Mouse (Mus musculus) 3134 (cell line): ENCODE measurements at regions not wholly inside any gene's neighbourhood (a gene's known extent, or its start where the extent isn't known, plus 50 kb on each side); places are given as distances from the start of the nearest gene placed in this dataset.

Experiments used
- DNase-seq: peaks from one replicate; pipeline ENCODE4 v3.0.0-alpha.2; 2011; ENCODE audit warnings: low spot score; ENCODE audit not compliant: insufficient read length; ENCODE audit errors: extremely low read depth

DNA sequence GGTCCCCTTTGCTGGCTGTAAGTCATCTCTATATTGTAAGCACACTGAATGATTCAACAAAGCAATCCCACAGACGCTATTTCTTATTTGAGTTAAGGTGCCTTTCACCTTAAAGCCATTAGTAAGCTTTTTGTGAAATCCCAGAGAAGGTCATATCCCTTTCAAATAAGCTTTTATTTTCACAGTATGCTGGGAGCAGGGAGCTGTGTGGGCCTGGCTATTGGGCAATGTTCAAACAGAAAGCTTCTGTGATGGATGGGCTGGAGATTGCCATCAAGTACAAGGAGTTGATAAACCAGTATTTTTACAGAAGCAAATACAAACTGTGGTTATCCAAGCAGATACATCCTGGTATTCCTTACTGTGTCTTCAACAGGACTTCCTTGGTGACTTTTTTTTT lies 1389.0 kb downstream of the Gsdmc2 start:
- DNase-seq = no peak

DNA sequence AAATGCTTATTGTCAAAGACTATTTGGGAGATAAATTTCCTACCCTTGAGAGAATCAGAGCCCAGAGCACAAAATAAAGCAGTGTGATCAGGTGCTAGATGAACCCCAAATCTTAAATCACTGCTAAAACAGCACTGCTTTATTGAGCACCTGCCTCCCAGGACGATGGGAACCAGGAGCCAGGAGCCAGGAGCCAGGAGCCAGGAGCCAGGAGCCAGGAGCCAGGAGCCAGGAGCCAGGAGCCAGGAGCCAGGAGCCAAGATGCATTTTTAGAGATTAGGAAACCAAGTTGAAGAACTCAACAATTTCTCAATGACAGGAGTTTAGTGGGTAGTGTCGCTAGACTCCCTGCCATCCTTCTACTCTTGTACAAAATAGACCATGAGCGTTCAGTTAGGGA lies 1396.9 kb downstream of the Gsdmc2 start:
- no peak for DNase-seq

DNA sequence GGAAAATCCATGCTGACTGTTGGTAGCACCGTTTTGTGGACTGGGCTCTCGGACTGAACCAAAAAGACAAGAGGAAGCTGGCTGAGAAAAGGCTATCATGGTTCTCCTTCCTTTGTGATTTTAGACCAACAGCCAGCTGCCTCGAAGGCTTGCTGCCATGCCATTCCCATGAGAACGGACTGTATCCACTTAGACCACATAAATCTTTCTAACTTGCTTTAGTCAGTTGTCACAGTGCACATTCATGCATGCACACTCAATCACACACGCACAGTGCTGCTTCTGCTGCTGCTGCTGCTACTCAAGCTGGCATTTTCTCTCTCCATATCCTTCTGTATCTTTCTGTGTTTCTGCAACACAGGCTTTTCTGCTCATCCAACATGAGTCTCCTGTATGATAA lies 1405.8 kb downstream of the Gsdmc2 start:
- DNase-seq = no peak

DNA sequence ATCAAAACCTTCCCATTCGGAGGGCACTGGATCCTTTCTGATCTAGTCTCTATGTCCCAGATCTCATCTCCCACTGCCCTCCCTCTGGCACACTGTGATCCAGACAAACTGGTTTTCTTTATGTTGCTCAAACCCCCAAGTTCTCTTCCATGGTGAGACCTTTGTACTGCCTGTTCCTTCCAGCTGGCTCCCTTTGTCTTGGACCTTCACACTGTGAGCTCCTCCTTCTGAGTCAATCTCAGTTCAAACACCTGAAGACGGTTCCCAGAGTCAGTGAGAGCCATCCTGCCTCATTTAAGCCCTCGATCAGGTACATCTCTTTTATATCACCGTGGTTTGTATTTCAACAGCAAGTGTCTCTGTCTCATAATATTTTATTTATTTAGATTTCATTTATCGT lies 1408.3 kb downstream of the Gsdmc2 start:
- DNase-seq = no peak

DNA sequence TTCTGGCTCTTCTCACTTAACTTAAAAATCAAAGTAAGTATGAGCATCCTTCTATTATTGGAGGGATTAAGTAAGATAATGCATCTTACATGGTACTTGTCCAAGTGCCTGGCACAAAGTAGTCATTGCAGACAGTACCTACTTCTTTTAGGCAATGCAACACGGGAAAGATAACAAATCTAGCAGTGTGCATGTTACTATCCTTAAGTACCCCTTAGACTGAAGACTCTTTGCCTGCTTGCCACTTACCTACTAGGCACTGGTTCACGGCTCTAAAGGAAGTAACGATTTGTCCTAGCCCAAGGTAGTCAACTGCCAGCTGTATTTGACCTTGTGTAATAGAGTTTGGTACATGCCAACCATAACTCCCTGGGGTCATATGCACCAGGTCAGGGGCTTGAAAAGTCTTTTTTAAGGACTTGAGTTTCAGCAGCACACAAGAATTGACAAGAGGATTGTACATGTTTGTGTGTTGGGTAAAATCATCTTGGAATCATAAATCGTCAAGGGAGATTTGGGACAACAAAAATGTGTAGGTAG lies 1409.8 kb downstream of the Gsdmc2 start:
- no peak for DNase-seq

DNA sequence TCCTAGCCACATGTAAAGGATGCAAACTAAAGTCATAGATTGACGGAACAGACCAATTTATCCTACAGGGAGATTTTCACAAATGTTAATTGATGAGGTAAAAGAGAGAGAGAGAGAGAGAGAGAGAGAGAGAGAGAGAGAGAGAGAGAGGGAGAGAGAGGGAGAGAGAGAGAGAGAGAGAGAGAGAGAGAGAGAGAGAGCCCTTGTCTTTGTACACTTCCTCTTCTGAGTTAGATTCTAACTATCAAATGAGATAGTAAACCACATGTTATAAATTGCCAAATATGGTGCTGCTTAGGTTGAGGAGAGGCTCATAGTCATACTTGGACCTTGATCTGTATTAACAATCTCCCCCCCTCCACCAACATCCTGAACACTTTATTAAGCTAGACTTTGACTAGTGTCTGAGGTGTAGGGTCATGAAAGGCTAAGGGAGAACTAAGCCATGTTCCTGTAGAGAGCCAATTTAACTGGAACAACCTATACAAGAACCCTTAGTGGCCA lies 1412.2 kb downstream of the Gsdmc2 start:
- DNase-seq = no peak

DNA sequence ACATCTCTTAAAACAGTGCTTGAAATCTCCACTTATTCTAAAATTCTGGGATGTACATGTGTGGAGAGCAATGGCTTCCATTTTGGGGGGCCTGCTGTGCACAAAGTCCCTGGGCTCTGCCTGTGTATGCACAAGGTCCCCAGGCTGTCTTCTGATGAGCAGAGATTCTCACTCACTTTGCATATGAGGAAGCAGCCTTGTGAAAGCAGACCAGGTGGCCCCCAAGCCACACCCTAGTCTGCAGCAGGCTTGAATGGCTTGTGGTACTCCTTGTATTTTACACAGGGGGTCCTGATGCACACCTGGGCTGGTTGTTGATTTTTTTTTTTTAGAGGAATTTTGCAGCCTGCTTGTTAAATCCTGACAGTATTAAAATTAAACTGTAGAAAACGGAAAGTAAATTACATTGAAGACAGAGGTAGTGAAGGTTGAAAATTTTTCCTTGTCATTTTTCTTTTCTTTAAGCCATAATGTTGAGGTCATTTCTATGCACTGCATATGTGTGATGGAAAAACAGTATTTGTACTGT lies 1413.8 kb downstream of the Gsdmc2 start:
- no peak for DNase-seq

DNA sequence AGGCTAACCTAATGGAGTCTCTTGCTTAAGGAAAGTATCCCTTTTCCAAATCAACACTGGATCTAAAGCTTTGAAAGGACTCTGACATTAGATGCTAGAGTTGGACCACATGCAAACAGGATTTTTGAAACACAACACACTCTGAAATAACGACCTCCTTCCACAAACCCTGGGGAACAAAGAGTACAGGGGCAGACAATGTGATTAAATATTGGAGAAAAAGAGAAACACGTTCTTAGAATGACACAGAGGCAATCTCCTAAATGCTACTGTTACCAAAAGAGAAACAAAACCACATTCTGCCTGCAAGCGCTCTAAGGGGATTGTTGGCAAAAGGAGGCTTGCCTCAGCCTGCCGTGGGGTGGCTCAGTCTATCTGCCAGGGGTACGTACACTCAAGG lies 1422.0 kb downstream of the Gsdmc2 start:
- no peak for DNase-seq

DNA sequence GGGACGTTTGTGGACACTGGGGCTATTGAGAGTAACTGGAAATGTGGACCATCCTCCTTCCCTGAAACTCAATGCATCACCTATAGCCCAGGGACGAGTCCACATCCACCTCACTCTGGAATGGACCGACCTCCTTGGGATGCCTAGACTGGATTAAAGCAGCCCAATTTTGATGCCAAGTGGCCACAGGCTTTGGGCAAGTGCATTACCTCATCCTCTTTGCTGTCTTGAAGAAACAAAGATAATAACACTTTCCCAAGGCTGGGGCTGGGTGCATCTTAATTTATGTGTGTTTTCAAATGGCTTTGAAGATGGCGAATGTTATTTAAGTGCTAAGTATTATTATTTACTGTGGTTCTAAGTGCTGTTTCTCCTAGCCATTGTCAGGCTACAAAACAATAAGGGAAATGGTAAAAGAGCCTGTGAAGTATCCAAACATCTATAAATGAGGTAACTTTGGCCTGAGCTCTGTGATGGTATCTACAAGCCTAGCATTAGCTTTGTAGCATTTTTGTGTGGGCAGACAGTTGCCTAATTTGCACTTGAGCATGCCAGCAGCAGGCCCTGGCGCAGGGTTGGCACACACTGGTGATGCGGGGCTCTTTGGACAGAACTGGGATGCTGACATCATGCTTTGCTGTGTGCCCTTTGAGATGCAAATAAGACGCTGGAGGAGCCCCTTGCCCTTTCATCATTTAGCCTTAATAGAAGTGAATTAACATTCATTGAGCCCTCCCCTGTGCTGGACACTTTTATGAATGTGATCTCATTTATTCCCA lies 1423.7 kb downstream of the Gsdmc2 start:
- no peak for DNase-seq

DNA sequence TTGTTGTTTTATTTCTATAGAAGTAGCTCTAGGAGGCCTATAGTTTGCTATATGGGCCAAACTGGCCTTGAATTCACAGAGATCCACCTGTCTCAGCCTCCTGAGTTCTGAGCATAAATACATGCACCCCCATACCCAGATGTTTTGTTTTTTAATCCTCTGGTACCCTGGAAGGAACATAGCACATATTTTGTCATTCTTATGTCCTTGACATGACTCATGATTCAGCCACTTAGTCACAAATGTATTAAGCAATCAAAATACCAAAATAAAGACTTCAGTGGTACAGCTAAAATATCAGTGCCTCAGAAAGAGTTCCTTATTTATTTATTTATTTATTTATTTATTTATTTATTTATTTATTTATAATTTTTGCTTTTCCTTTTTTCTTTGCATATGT lies 1428.3 kb downstream of the Gsdmc2 start:
- peak; percentile 39 for DNase-seq

DNA sequence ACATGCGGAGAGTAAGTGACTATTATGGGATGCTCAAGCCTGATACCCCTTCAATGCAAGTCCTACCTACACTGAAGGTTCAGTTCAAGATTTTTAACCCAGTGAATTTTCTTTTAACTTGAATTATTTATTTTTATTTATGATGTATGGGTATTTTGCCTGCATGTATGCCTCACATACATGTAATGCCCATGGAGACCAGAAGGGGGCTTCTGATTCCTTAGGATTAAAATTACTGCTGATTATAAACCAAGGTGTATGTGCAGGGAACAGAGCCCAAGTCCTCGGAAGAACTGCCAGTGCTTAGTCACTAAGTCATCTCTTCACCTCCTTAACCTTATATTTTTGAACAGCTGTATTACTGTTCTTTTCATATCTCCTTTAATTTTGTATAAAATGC lies 1431.3 kb downstream of the Gsdmc2 start:
- DNase-seq = no peak

DNA sequence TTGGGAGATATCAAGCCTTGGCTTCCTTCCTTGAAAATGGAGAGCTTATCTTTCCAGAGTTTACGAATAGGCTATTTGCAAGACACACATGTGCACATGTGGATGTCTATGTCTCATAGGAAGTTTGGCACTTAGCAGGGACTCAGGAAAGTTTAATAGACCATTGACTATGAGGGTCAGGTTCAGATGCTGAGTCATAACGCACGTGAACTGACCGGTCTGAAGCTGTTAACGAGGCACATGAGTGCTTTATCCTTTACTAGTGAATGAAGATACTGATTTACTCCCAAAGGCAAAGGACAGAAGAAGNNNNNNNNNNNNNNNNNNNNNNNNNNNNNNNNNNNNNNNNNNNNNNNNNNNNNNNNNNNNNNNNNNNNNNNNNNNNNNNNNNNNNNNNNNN lies 1442.8 kb downstream of the Gsdmc2 start:
- DNase-seq = no peak

DNA sequence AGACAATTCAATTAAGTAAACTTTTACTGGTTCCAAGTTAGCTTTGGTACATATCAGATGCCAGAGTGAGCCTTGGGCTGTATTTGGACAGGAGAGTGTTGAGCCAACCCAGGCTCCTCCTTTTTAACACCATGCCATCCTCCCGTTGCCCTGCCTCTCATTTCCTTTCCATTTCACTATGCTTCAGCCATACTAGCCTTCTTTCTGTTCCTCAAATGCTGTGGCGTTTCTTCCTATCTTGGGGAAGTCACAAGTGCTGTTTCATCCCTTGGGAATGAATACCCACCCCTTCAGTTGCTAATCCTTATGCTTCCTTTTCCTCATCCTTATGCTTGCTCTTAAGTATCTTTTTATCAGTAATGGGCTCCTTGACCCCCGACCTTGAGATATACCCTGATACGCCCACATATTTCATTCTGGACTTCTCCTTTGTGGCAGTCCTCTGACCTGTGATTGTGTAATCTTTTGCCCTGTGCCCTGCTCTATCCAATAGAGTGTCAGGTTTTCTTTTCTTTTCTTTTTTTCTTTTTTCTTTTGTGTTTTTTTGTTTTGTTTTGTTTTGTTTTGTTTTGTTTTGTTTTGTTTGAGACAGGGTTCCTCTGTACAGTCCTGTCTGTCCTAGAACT lies 1443.9 kb downstream of the Gsdmc2 start:
- DNase-seq = no peak

DNA sequence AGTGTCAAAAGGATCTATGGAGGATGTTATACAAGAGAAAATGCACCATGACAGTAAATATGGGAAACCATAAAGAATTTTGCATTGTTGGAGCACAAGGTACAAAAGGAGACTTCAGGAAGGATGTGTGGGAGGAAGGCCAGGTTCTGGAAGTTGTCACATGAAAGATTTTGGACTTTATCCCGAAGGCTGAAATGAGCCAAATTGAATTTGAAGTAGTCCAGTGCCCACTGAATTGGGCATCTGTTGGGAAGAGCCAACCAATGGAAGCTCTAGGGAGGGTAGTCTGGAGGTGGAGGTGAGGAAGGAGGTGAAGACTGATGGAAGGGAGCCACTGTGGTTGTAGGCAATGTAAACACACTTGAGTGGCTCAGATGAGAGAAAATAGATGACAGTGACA lies 1445.6 kb downstream of the Gsdmc2 start:
- no peak for DNase-seq

DNA sequence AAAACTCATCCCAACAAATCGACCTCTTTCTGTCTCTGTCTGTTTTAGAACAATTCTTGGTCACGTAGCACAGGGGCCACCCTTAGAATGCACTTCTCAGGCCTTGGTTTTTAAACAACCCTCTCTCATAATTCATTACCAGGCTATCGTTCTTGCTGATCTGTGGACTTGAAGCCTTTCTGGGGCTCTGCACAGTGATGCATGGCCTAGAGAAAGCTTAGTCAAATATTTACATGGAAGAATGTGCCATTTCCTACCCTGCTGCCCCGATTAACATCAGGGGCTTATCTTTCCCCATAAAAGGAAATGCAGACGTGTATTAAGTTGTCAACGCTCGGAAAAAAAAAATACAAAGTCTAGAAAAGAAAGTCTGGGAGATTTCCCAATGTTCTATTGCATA lies 1448.0 kb downstream of the Gsdmc2 start:
- no peak for DNase-seq

DNA sequence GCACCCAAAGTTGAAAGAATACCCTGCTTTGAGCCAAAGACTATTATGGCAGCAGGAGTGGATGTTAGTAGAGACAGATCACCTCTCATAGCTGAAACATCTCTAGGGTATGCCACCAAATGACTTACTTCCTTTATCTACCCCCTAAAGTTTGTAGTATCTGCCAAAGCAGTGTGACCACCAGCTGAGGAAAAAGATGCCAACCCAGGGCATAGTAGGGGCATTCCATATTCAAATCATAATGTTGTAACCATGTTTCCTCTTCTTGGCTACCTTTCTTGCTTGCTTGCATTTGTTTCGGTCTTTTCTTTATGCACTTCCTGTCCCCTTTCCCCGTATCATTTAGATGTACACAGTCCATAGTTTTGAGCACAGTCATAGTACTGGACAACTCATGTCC lies 1449.6 kb downstream of the Gsdmc2 start:
- no peak for DNase-seq

DNA sequence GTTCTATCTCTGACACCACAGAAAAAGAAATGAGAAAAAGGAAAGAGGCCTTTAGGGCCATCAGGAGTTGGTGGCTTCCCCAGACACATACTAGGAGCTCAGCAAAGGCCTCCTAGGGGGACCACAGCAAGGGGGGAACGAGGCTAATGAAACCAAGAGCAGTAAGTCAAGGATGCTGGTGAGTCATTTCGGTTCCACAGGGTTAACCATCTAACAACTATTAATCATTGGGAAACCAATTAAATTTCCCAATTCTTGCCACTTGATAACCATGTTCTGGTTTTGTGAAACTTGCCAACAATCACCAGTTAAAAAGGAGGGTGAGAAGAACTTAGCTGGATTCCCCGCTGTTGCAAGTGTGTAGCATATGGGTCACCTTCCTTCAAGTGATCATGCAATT lies 1451.6 kb downstream of the Gsdmc2 start:
- DNase-seq = peak; percentile 12

DNA sequence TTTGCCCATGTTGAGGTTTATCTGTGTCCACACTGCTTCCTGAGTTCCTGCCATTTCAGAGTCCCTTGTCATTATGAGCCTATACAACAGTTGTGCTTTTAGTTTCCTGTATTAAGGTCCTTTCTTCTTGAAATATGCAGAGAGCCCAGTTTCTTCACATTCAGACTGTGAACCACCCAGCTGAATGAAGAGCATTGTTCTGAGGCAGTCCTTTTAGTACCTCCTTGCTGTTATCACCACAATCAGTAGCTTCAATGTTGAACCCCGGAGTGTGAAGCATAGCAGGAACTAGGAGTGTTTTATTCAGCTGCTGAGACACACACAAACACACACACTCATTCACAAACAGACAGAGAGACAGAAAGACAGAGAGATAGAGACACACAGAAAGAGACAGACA lies 1452.1 kb downstream of the Gsdmc2 start:
- DNase-seq = no peak

DNA sequence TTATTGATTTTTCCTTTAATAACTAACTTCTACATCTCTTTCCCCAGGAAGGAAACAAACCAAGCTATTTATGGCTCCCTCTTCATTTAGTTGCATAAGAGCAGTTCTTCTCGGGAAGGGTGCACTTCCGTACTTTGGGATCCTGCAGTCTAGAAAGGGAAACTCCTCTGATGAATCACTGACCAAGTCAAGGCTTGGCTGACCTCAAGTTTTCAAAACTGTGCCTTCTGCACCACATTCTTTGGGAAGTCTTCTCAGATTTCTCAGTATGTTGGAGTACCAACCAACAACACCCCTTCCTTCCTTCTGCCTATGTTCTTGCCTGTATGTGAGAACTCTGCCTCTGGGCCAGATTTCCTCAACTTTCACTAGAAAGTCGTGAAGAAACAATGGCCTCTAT lies 1452.6 kb downstream of the Gsdmc2 start:
- DNase-seq = peak; percentile 72

DNA sequence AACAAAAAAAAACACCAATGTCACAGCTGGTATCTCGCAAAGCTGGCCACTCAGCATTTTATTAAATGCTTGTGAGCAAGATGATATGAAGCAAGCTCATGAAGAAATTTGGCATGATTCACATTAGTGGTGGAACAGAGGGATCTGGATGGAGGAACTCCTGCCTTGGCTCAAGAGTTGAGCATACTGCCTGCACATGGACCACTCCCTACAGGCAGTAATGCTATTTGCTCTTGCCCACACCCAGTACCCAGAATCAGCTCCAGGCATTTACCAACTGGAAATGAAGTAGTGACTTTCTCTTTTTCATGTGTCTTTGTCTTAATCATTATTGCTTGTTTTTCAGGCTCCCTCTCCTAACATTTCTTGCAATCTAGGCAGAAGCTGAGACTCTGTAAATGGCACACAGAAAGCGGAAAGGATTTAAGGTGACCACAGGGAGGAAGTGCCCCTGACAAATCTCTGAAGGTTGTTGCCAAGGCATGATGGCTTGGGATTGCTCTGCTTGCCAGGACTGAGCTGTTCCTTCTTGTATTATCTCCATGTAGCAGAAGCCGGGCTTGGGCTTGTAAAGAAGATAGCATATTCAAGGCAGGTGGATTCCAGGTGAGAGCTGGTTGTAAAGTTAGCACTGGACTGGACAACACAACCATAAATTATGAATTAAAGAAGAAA lies 1455.4 kb downstream of the Gsdmc2 start:
- no peak for DNase-seq

DNA sequence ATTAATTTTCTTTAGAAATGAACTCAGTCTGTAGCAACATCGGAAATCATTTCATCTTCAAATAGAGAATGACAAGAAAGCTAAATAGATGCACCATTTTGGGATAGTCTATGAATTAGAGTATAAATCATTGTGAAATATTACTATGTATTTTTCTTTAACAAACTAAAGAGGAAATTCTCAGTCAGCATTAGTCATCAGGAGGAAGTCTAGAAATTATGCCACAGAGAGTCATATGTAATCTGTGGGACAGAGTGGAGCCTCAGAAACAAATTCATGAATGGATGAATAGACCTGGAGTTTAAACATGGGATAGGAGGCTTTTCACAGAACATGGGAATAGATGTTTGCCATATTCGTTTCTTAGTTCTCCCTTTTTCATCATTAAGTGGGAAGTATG lies 1459.4 kb upstream of the A1bg start:
- peak; percentile 10 for DNase-seq
